Mouse (Mus musculus): ENCODE results near the gene Kctd15.

GRCm38 (mm10) chr7:34655086-34655839, 1.3 kb downstream of the Kctd15 start:
- TF ChIP-seq POLR2A (IDR thresholded peaks at IDR 0.05; ENCODE audit: insufficient read length, low read depth): peak; percentile 92
- no peak for TF ChIP-seq TCF12 (IDR thresholded peaks at IDR 0.05; ENCODE audit: insufficient read depth, poor library complexity, severe bottlenecking)
- peak; percentile 85 for TF ChIP-seq POLR2AphosphoS2 (IDR thresholded peaks at IDR 0.05; ENCODE audit: insufficient read length, low read depth)
- no peak for TF ChIP-seq MAX (IDR thresholded peaks at IDR 0.05; ENCODE audit: low read depth)
- TF ChIP-seq REST (IDR thresholded peaks at IDR 0.05; ENCODE audit: insufficient read depth, insufficient read length): no peak

Data from myocyte (in vitro differentiated cells).